Mouse (Mus musculus) hindbrain, embryonic 16.5 days (tissue): ENCODE measurements around the gene Wdr46. TPM values are rescaled to one million over a fixed set of nuclear protein-coding genes. Genes with fewer than 3 reads are reported as not detected.
"Not testable (repeated sequence)": the region's sequence is repeated elsewhere in the genome, so short reads cannot be mapped to it uniquely, and the experiment has no call there.

ENCODE experiments used
- ATAC-seq: fragments of 200-750 bp; cut with Nextera tagmentation; 2 replicates; pipeline ENCODE4 v1.8.0; 2017; ENCODE audit warnings: moderate TSS enrichment, moderate library complexity
- H3K27ac ChIP-seq: fragments of 300-500 bp; sonication (generic); 2 replicates; pipeline ENCODE4 v1.5.1; 2014; ENCODE audit warnings: low read depth, mild to moderate bottlenecking, control low read depth, low read length, moderate library complexity
- H3K27me3 ChIP-seq: fragments of 300-500 bp; sonication (generic); replicated peaks from 2 replicates; pipeline ENCODE4 v1.6.1; 2014; ENCODE audit warnings: low read length; ENCODE audit not compliant: control insufficient read depth, insufficient read depth
- H3K36me3 ChIP-seq: fragments of 300-500 bp; sonication (generic); 2 replicates; pipeline ENCODE4 v1.6.1; 2014; ENCODE audit warnings: mild to moderate bottlenecking, low read length, moderate library complexity, mixed read lengths; ENCODE audit not compliant: control insufficient read depth, insufficient read depth
- H3K4me1 ChIP-seq: fragments of 300-500 bp; sonication (generic); 2 replicates; pipeline ENCODE4 v1.6.1; 2014; ENCODE audit warnings: low read depth, low read length; ENCODE audit not compliant: control insufficient read depth, insufficient read depth
- H3K4me2 ChIP-seq: fragments of 300-500 bp; sonication (generic); 2 replicates; pipeline ENCODE4 v1.6.1; 2014; ENCODE audit warnings: mild to moderate bottlenecking, low read length, control low read depth, moderate library complexity
- H3K4me3 ChIP-seq: fragments of 300-500 bp; sonication (generic); 2 replicates; pipeline ENCODE4 v1.5.1; 2014; ENCODE audit warnings: mild to moderate bottlenecking, low read length, control low read depth, moderate library complexity
- H3K9ac ChIP-seq: fragments of 300-500 bp; sonication (generic); 2 replicates; pipeline ENCODE4 v1.6.1; 2014; ENCODE audit warnings: low read depth, mild to moderate bottlenecking, control low read depth, low read length, moderate library complexity
- H3K9me3 ChIP-seq: fragments of 300-500 bp; sonication (generic); 2 replicates; pipeline ENCODE4 v1.6.1; 2014; ENCODE audit warnings: mild to moderate bottlenecking, low read length, moderate library complexity; ENCODE audit not compliant: control insufficient read depth
- whole genome bisulfite sequencing: fragments of 180-500 bp; shearing (Covaris S2); extraction: QIAGEN DNeasy Blood & Tissue Kit; methylation state at CpG from one replicate; pipeline ENCODE4 v1.1.7; 2014; 5-methylcytosine and 5-hydroxymethylcytosine counted together
- polyA plus RNA-seq: library from polyadenylated mRNA; unstranded; fragments of >200 nt; fragmentation: Nextera tagmentation; extraction: Ambion mirVana; gene quantifications from 2 replicates; pipeline ENCODE4 v1.2.1, GENCODE M21; 2015

Gene Wdr46
- polyA plus RNA-seq, 1 experiment from 2014 or later = 20.7 TPM

GRCm38 (mm10) chr17:33997025-33997424, 56.6 kb downstream of the Wdr46 start:
- H3K36me3 ChIP-seq = not testable (repeated sequence)

GRCm38 (mm10) chr17:33998697-33999096, 58.2 kb downstream of the Wdr46 start:
- 63% methylated on average over 5 of the region's 5 CpGs for WGBS
- ATAC-seq, H3K4me3 ChIP-seq: not testable (repeated sequence)

More at GRCm38 (mm10) chr17:33997025-33997424, 56.6 kb downstream of the Wdr46 start:
- H3K27ac ChIP-seq, H3K4me3 ChIP-seq, H3K4me2 ChIP-seq, ATAC-seq, H3K9ac ChIP-seq, H3K4me1 ChIP-seq, H3K9me3 ChIP-seq: not testable (repeated sequence)
- 96% methylated on average over 2 of the region's 2 CpGs for WGBS
- peaks cover 12% of the 10 kb centered on the region for H3K27me3 ChIP-seq

More at GRCm38 (mm10) chr17:33998697-33999096, 58.2 kb downstream of the Wdr46 start:
- H3K9me3 ChIP-seq, H3K27ac ChIP-seq, H3K36me3 ChIP-seq, H3K4me2 ChIP-seq, H3K9ac ChIP-seq, H3K4me1 ChIP-seq: not testable (repeated sequence)
- peaks cover 12% of the 10 kb centered on the region for H3K27me3 ChIP-seq

Other genes starting within 250 kb of the Wdr46 start
- gene March2, start 222.0 kb upstream of the Wdr46 start, polyA plus RNA-seq = 82.2 and 84.1 TPM in 2 replicates
- gene Rab11b, start 180.1 kb upstream of the Wdr46 start, polyA plus RNA-seq = 481 and 517 TPM in 2 replicates
- gene Angptl4, start 158.8 kb upstream of the Wdr46 start, polyA plus RNA-seq = 26.6 and 29.0 TPM in 2 replicates
- gene Kank3, start 130.1 kb upstream of the Wdr46 start, polyA plus RNA-seq = 45.8 and 46.6 TPM in 2 replicates
- gene Rps28, start 116.1 kb upstream of the Wdr46 start, polyA plus RNA-seq = 392 and 410 TPM in 2 replicates
- gene Ndufa7, start 116.1 kb upstream of the Wdr46 start, polyA plus RNA-seq = 464 and 517 TPM in 2 replicates
- gene Cd320, start 97.6 kb upstream of the Wdr46 start, polyA plus RNA-seq = 55.7 and 59.8 TPM in 2 replicates
- not detected in 2 replicates for gene Gm7029, start 66.8 kb upstream of the Wdr46 start, polyA plus RNA-seq
- 2.5 and 2.6 TPM in 2 replicates for gene Kifc1, start 50.0 kb upstream of the Wdr46 start, polyA plus RNA-seq
- 0.20 and 0.46 TPM in 2 replicates for gene Platr17, start 35.5 kb upstream of the Wdr46 start, polyA plus RNA-seq
- 52.0 and 53.7 TPM in 2 replicates for gene Daxx, start 31.2 kb upstream of the Wdr46 start, polyA plus RNA-seq
- gene Tapbp, start 24.8 kb upstream of the Wdr46 start, polyA plus RNA-seq = 29.2 and 32.6 TPM in 2 replicates
- gene Zbtb22, start 24.8 kb upstream of the Wdr46 start, polyA plus RNA-seq = 16.2 and 17.2 TPM in 2 replicates
- gene Rgl2, start 11.1 kb upstream of the Wdr46 start, polyA plus RNA-seq = 52.7 and 58.8 TPM in 2 replicates
- gene Pfdn6, start 317 bp upstream of the Wdr46 start, polyA plus RNA-seq = 183 and 189 TPM in 2 replicates
- 13.3 and 16.1 TPM in 2 replicates for gene B3galt4, start 10.8 kb downstream of the Wdr46 start, polyA plus RNA-seq
- 75.4 and 80.7 TPM in 2 replicates for gene Vps52, start 15.2 kb downstream of the Wdr46 start, polyA plus RNA-seq
- gene Rps18, start 15.3 kb downstream of the Wdr46 start, polyA plus RNA-seq = 695 and 697 TPM in 2 replicates
- 16.6 and 18.8 TPM in 2 replicates for gene H2-K1, start 59.7 kb downstream of the Wdr46 start, polyA plus RNA-seq
- gene Ring1, start 84.0 kb downstream of the Wdr46 start, polyA plus RNA-seq = 17.3 and 18.5 TPM in 2 replicates
- gene H2-Ke6, start 87.4 kb downstream of the Wdr46 start, polyA plus RNA-seq = 69.5 and 74.1 TPM in 2 replicates
- gene Slc39a7, start 91.0 kb downstream of the Wdr46 start, polyA plus RNA-seq = 180 and 186 TPM in 2 replicates
- gene Rxrb, start 91.2 kb downstream of the Wdr46 start, polyA plus RNA-seq = 53.3 and 54.1 TPM in 2 replicates
- 4.7 and 6.7 TPM in 2 replicates for gene Col11a2, start 98.8 kb downstream of the Wdr46 start, polyA plus RNA-seq
- gene H2-Oa, start 151.7 kb downstream of the Wdr46 start, polyA plus RNA-seq = 0.14 TPM in 1 of 2 replicates, not detected in the other
- gene H2-DMa, start 178.9 kb downstream of the Wdr46 start, polyA plus RNA-seq = 20.5 and 20.9 TPM in 2 replicates
- 98.5 and 123 TPM in 2 replicates for gene Brd2, start 182.0 kb downstream of the Wdr46 start, polyA plus RNA-seq
- gene H2-DMb2, start 202.6 kb downstream of the Wdr46 start, polyA plus RNA-seq = 0.25 and 0.28 TPM in 2 replicates
- 0.68 and 1.5 TPM in 2 replicates for gene H2-DMb1, start 212.4 kb downstream of the Wdr46 start, polyA plus RNA-seq
- 4.6 and 6.1 TPM in 2 replicates for gene Tap1, start 246.9 kb downstream of the Wdr46 start, polyA plus RNA-seq
- 1.8 and 2.2 TPM in 2 replicates for gene Psmb9, start 247.1 kb downstream of the Wdr46 start, polyA plus RNA-seq